Mouse (Mus musculus): ENCODE measurements at regions not wholly inside any gene's neighbourhood (a gene's known extent, or its start where the extent isn't known, plus 50 kb on each side); places are given as distances from the start of the nearest gene placed in this dataset.
"Not testable (repeated sequence)": the region's sequence is repeated elsewhere in the genome, so short reads cannot be mapped to it uniquely, and the experiment has no call there.

DNA sequence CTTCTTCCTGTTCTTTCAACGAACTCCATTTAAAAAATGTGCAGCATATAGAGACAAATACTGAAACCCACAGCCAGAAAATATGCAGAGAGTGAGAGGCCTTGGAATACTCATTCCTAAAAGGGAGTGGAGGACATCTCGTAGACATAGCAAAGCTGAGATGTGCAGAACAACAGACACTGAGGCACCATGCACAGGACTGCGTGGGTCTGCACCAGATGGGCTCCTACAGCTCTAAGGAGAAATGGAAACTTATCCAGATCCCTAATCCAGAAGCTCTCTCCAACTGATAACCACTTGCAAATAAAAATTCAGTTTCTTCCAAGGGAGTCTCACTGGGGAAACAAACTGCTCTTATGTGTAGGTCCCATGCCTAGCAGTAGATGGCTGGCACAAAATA is 101.6 kb downstream of the Slc25a24 start:
- no peak for DNase-seq

DNA sequence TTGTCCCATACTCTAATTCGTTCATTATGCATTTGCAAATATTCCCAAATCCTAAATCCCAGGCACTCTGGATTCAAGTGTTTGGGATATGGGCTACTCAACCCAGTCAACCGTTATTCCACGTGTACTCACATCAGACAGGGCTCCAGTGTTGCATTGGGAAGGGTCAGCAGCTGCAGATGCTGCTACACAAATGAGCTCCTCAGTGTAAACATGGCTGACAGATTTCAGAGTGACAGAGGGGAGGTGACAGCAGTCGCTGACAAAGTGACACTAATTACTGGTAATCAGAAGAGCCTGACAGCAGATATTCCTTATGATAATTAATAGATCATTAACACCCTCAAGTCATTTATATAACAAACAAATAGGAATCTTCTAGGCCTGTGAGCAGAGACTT is 106.2 kb upstream of the Vav3 start:
- no peak for DNase-seq

DNA sequence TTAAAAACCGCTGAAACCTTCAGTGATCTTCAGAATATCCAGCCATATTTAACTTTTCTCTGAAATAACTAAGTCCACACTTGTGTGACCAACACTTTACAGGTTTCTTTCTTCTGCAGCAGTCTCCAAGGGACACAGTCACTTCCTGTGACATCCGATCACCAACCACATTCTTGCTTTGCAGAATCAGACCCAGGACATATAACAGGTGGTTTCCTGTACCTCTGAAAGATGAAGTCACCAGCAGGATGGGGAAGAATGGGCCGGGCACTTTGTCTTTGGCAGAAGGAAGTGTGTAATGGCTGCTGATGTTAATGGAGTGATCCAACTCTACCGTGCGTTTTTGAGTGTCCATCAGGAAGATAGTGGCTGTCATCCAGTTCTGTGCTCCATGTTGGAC is 103.5 kb upstream of the Vav3 start:
- DNase-seq: no peak

DNA sequence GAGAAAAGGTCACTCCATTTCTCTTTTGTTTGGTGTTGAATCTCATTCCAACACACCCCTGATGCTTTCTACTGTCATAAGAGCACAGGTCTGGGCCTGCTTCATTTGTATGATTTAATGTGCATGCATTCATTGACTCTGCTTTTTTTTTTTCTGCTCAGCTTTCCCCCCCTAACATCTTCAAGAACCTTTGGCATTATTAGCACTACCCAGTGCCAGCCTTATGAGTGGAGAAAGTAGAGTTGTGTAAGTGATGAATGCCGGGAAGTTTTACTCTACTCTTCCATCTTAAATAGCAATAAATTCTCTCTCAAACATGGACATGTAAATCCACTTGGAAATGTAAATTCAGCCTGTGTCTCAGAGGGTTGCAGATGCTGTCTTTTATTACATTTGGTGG is 97.0 kb upstream of the Vav3 start:
- no peak for DNase-seq

DNA sequence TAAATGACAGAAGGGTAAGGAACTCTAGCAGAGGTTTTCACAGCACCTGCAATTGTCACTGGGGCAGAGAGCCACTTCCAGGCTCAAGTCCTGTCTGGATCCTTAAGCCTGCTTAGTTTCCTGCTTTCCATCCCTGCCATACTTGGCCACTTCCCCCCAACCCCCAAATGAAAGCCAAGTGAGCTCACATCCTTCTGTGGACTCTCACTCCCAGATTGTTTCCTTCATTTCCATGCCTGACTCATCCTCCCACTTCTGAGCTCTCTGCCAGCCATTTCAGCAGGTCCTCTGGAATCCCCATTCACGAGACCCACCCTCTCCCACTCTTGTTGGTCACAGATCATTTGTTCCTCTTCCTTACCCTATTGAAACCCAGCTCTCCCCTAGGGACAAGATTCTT is 91.7 kb upstream of the Vav3 start:
- DNase-seq: no peak

DNA sequence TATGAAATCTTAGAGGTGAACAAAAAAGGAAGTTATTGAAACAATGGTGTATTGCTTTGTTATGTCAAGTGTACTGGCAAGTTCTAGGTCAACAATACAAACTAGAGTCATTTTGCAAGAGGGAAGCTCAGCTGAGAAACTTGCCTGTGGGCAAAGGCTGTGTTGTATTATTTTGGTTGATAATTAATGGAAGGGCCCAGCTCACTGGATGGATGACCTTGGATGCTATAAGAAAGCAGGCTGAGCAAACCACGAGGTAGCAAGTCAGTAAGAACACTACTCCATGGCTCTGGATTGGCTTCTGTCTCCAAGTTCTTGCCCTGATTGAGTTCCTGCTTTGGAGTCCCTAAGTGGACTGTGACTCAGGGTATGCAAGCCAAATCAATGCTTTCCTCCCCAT is 91.1 kb upstream of the Vav3 start:
- no peak for DNase-seq

DNA sequence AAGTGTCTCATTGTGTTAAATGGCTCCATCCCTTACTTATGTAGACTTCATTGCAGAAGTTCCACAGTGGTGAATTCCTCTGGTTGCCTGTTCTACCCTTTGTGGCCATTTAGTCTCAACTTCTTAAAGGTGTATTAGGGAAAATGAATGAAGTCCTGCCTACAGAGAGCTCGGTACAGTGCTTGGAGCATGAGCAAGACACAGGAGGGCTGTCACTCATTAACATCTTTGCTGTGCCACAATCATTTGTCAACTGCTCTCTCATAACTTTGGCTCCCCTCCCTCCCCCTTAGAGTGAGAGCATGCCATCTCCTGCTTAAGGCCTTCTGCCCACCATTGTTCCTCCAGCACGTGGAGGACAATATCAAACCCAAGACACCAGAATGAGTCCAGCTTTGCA is 90.5 kb upstream of the Vav3 start:
- DNase-seq: no peak

DNA sequence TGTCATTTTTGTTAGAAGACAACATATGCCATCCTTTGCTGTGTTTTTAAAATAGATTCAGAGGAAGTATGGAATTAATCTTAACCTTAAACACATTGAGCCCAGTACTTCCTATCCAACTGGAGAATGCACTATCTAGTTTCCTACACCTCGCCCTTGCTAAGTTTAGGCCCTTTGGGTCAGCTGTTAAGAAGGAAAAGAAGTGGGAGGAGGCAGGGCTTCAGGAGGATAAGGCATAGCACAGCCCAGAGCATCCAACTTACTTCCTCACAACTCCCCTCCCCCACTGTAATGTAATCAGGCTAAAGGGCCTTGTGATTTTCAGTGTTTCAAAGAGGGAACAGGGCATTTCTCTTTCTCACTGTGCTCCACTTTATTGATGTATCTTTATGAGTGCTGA is 88.7 kb upstream of the Vav3 start:
- no peak for DNase-seq

DNA sequence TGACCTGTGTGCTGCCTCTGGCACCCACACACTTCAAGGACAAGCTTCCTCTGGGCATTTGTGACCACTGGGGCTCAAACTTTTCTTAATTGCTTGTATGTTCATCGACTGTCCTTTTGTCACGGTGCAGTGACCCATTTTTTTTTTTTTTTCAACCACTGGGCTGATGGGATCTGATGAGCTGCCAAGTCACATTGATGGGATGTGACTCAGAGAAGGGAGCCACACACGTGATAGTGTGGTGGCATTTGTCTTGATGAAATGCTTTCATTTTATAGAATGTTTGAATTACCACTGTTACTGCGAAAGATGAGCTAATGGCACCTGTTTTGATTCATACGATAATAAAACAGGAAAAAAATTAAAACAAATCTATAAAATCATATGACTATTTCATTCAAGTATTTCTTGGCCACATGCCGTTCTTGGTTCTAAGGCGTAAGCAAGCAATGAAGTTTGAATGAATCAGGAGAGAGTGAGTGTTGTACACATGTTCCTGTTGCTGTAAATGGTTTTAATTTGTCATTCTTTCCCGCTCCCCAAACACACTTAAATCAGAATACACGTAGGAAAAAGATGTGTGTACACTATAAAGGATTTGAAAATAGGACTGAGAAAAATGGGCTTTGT is 86.3 kb upstream of the Vav3 start:
- DNase-seq: no peak

DNA sequence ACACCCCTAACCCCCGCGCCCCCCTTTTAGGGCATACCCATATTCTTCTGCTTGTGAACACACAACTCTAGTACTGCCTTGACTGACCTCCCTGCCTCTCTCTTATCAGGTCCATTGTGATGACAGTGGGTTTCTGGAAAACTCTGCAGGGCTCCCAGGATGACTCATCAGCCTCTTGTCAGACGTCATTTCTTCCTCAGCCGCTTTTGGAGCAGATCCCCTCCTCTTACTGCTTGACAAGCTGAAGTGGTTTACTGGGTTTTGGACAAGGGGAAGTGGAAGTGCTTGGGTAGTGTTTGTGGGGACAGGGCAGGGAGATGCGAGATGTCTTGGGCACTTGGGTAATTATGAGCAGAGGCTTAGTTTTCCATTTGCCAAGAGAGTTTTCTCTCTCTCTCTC is 85.5 kb upstream of the Vav3 start:
- DNase-seq: no peak

DNA sequence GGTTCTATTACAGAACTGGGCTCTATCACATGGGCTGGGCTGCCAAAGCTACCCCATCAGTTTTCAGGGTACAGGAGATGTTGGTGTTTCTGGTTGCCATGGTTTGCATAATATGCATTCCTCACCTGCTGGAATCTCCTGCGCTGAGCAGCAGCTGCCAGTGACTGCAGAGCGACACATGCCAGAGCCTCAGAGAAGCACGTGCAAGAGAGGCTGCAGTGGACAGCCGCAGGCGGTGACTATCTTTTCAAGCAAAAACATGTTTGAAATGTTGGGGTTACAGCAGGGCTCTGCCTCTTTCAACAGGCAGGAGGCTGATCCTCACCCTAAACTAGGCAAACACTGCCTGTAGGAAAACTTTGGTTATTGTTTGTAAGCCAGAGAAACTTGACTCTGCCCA is 83.7 kb upstream of the Vav3 start:
- DNase-seq: no peak

DNA sequence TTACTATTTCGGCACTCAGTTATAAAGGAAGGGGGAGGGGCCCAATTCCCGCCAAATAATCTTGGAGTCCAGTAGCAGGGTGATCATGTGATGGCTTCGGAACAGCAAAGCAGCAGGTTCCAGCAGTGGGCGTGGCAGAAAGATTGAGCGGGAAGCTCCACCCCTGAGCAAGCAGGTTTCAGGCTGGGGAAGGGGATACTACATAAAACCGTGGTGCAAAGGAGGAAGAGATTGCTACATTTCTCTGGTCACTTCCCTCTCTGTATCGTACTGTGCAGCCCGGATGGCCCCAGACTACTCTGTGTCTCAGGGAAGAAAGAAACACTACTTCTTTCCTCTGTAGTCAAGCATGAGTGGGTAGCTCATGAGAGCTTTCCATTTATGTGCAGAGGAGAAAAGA is 73.5 kb upstream of the Vav3 start:
- not testable (repeated sequence) for DNase-seq

DNA sequence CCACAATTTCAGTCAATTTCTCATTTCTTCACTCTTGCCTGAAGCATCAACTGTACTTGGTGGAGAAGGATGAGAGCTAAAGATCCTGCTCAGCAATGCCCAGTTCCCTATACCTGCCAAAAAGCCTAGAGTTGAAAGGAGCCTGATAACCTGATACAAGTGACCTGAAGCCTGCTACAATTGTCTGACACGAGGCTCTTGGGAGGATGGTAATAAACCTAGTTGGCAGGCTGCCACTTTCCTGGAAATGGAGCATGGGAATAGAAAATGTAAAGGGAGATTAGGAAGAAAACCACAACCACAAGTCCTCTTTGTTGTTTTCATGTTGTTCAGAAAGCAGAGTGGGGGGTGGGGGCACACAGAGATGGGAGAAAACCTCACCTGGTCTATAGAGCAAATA is 69.7 kb upstream of the Vav3 start:
- peak; percentile 10 to 19 for DNase-seq

DNA sequence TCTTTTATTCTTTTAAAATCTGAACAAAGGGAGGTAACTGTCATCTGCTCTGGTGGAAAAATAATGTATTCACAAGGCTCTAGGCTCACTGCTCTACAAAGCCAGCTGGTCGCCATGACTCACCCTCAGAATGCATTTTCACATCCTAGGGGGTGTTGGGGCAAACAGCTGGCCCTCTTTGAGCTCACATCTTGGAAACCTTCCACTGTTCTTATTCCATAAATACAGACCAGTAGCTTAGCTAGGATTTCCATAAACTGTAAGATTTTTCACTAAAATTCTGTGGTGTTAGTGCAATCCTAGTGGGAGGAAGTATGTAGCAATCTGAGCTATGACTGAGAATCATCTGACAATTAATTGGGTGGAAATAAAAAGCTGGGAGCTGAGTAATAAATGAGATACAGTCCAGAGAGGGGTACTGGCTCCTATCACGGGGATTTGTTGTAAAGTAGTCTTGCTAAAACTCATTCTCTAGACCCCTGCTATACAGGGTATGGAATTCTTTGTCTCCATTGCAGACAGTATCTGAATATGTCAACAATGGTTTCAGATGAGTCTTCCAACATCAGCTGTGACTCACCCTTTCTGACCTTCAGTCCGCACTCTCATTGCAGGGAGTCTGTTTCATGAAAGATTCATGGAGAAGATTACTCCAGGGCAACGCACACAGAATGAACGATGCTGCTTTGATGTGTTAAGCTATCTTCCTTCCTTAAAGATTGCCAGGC is 67.2 kb upstream of the Vav3 start:
- DNase-seq: no peak

DNA sequence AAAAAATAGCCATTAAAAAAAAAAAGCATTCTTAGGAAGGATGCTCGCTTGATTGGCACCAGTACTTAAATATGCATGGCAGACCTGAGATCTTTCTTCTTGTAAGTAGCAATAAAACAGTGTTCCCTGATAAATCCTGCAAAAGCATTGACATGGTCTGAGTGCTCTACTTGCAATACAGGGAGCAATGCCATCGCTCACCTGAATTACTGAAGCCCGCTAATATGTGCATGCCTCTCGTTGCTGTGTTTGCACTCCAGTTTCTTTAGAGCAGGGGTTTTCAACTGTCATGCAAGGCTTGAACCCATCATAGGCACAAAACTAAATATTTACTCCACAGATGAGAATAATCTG is 66.7 kb upstream of the Vav3 start:
- DNase-seq: no peak

DNA sequence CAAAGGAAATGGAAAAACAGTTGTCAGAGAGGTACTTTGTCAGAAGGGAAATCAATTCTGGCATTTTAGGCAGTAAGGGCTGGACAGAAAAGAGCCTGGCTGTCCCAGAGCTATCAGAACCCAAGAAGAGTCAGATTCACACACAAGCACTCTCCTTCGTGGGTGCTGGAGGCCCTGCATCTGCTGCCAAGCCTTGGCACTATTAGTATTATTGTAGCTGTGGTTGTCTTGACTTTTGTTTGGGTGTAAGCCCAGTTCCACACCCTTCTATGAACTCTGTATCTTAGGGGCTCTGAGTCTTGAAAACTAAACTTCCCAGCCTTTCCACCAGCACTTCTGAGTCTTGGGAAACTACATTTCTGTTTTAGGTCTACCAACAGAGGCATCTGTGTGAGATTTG is 61.4 kb upstream of the Vav3 start:
- DNase-seq: no peak

DNA sequence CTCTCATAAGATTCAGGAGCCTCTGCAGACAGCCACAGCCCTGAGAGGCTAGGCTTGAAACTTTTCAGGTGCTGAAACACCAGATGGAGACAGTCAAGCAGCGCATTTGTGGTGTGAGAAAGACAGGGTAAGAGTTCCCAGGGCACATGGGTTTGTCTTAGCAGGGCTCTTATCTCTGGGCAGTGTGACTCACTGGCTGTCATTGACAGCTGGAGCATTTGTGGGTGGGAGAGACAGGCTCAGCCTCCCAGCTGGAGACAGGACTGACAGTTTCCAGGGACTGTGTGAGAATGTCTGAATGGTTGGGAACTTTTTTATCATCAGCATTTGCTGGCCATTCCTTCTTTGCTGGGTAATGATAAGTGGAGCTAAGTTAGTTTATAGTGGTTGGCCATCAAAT is 53.9 kb upstream of the Vav3 start:
- DNase-seq: no peak
